Mouse (Mus musculus): ENCODE data around the gene Deup1. TPM values are rescaled to one million over a fixed set of nuclear protein-coding genes. Genes with fewer than 3 reads are reported as not detected.

The Deup1 gene
- not detected for total RNA-seq (2018; cell fraction: chromatin; rRNA removed)
- not detected for total RNA-seq (2018; cell fraction: cytosol; rRNA removed)
- total RNA-seq (2018; cell fraction: nucleus; rRNA removed): not detected
- polyA plus RNA-seq (2018): not detected in 3 replicates

- Histone ChIP-seq H3K4me3 (ENCODE audit: inconsistent target) (no peak within 1 kb of the TSS), H3K27ac (no peak within 1 kb of the TSS), H3K79me2 (ENCODE audit: inconsistent target) (no peaks in the 10 kb centered on the region), H3K36me3 (ENCODE audit: inconsistent target) (no peaks in the 10 kb centered on the region)
- WGBS (ENCODE audit: missing documents): 14% methylated on average over 28 of the region's 28 CpGs
Measured at GRCm38 (mm10) chr9:15627785-15628287, at the start of gene Deup1. Gene Deup1 (minus strand): TSS chr9:15627933.

DNA sequence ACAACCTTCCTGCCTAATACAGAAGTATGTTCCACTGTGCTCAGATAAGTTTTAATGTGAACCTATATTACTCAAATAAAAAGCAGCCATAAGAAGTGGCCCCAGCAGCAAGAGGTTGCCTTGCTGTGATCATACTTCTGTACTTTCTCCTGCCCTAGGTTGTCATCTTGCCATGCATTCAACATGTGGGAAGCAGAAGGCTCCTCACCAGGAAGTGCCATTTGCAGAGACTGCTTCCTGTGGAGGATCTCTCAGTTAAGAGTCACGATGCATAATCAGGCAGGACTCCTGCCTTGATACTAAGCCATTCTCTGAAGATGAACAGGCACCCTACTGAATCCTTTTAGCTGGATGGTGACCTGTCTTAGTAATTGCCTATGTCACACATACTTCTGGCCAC, 44.5 kb upstream of the Deup1 start:
- WGBS (ENCODE audit: missing documents): 0% methylated on average over 1 of the region's 1 CpGs
- Histone ChIP-seq H3K4me3 (ENCODE audit: inconsistent target) (no peak overlapping the region), H3K79me2 (ENCODE audit: inconsistent target) (no peaks in the 10 kb centered on the region), H3K27ac (no peak overlapping the region), H3K36me3 (ENCODE audit: inconsistent target) (no peaks in the 10 kb centered on the region)

DNA sequence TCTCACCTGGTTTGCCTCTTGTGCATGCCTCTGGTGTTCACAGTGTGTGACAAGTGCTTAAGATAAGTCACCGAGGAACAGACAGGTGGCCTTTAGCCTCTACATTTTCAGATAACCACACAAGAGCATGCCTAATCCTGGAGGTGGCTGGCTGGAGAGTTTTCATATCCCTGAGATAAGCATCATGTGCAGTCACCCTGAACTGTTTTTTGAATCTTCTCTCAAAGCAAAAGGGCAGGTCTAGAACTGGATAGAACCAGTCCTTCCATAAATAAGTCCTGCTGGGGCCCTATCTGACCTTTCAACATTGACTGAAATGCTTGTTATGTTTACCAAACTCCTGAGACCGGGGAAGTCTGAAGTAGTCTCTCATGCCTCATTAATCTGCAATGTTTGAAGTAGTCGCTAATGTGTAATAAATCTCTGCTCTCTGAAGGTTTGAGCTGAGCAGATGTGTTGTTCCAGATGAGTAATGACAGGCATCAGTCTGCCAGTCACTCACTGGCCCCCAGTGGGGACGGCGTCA, 42.3 kb upstream of the Deup1 start:
- no peaks in the 10 kb centered on the region for H3K79me2 ChIP-seq (ENCODE audit: inconsistent target)
- WGBS (ENCODE audit: missing documents): 82% methylated on average over 5 of the region's 5 CpGs
- no peak overlapping the region for H3K4me3 ChIP-seq (ENCODE audit: inconsistent target)
- H3K27ac ChIP-seq: no peak overlapping the region
- H3K36me3 ChIP-seq (ENCODE audit: inconsistent target): no peaks in the 10 kb centered on the region

DNA sequence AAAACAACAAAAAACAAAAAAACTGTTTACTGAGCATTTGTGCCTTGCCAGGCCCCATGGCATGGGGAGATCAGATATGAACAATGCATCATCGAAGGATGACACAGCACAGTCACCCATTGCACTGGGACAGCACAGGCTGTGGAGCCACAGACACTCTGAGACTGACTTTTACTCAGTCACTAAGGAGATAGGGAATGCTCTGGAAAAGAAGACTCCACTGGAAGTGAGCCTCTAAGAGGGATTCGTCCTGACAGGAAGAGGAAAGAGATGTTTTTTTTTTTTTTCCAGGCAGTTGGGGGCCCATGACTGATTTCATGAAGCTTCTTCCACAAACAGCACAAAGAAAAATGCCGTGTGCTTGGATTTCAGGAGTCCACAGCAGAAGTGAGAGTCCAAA, 41.7 kb upstream of the Deup1 start:
- Histone ChIP-seq H3K4me3 (ENCODE audit: inconsistent target) (no peak overlapping the region), H3K36me3 (ENCODE audit: inconsistent target) (no peaks in the 10 kb centered on the region), H3K27ac (no peak overlapping the region), H3K79me2 (ENCODE audit: inconsistent target) (no peaks in the 10 kb centered on the region)
- WGBS (ENCODE audit: missing documents): 58% methylated on average over 3 of the region's 3 CpGs

DNA sequence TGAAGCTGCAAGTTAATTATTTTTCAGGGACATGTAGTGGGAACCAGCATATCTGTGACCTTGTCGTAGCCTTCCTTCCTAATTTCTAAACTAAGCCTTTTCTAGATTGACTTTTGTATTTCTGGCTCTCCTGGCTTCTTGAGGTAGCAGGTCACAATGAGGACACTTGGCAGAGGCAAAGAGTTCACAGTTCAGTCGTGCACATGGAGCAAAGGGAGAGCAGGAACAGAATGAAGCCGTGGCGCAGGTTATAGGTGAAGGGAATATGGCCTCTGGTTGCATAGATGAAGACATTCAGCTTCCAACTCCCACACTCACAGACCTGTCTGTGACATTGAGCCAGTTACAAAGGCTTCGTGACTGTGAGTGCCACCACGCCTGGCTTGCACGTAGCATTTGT, 36.9 kb upstream of the Deup1 start:
- Histone ChIP-seq H3K27ac (no peak overlapping the region), H3K79me2 (ENCODE audit: inconsistent target) (no peaks in the 10 kb centered on the region), H3K36me3 (ENCODE audit: inconsistent target) (no peaks in the 10 kb centered on the region), H3K4me3 (ENCODE audit: inconsistent target) (no peak overlapping the region)
- 81% methylated on average over 7 of the region's 7 CpGs for WGBS (ENCODE audit: missing documents)

DNA sequence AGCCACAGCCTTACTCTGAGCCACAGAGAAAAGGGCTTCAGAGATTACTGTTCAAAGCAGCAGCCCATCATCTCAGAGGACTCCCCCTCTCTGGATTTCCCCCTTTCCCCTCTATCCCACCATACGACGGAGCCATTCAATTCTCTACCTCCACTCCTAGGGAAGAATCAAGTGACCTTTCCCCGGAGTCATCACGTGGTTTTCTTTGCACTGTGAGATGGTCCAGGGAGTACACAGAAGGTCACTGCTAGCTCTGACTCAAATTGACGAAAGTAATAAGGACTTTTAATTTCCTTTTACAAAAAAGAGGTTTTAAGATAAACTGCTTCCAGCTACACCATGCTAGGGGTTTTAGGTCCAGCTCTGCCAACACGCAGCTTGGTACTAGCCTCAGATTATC, 31.3 kb upstream of the Deup1 start:
- Histone ChIP-seq H3K79me2 (ENCODE audit: inconsistent target) (no peaks in the 10 kb centered on the region), H3K27ac (no peak overlapping the region), H3K36me3 (ENCODE audit: inconsistent target) (no peaks in the 10 kb centered on the region), H3K4me3 (ENCODE audit: inconsistent target) (no peak overlapping the region)
- 73% methylated on average over 6 of the region's 6 CpGs for WGBS (ENCODE audit: missing documents)

GRCm38 (mm10) chr9:15658236-15658785, 30.6 kb upstream of the Deup1 start:
- Histone ChIP-seq H3K36me3 (ENCODE audit: inconsistent target) (no peaks in the 10 kb centered on the region), H3K79me2 (ENCODE audit: inconsistent target) (no peaks in the 10 kb centered on the region), H3K4me3 (ENCODE audit: inconsistent target) (no peak overlapping the region), H3K27ac (no peak overlapping the region)
- 70% methylated on average over 6 of the region's 6 CpGs for WGBS (ENCODE audit: missing documents)

- Histone ChIP-seq H3K36me3 (ENCODE audit: inconsistent target) (no peaks in the 10 kb centered on the region), H3K27ac (no peak overlapping the region), H3K4me3 (ENCODE audit: inconsistent target) (no peak overlapping the region), H3K79me2 (ENCODE audit: inconsistent target) (no peaks in the 10 kb centered on the region)
Measured at GRCm38 (mm10) chr9:15653036-15653435, 25.3 kb upstream of the Deup1 start.

GRCm38 (mm10) chr9:15649977-15650376, 22.2 kb upstream of the Deup1 start:
- Histone ChIP-seq H3K27ac (no peak overlapping the region), H3K36me3 (ENCODE audit: inconsistent target) (no peaks in the 10 kb centered on the region), H3K79me2 (ENCODE audit: inconsistent target) (no peaks in the 10 kb centered on the region), H3K4me3 (ENCODE audit: inconsistent target) (no peak overlapping the region)
- WGBS (ENCODE audit: missing documents): 84% methylated on average over 2 of the region's 2 CpGs

- 14% methylated on average over 5 of the region's 5 CpGs for WGBS (ENCODE audit: missing documents)
- Histone ChIP-seq H3K36me3 (ENCODE audit: inconsistent target) (no peaks in the 10 kb centered on the region), H3K79me2 (ENCODE audit: inconsistent target) (no peaks in the 10 kb centered on the region), H3K27ac (no peak overlapping the region), H3K4me3 (ENCODE audit: inconsistent target) (no peak overlapping the region)
Measured at GRCm38 (mm10) chr9:15627384-15627783, 349 bp downstream of the Deup1 start.

- Histone ChIP-seq H3K79me2 (ENCODE audit: inconsistent target) (no peaks in the 10 kb centered on the region), H3K4me3 (ENCODE audit: inconsistent target) (no peak overlapping the region), H3K27ac (no peak overlapping the region), H3K36me3 (ENCODE audit: inconsistent target) (no peaks in the 10 kb centered on the region)
- 80% methylated on average over 3 of the region's 3 CpGs for WGBS (ENCODE audit: missing documents)
Measured at GRCm38 (mm10) chr9:15624739-15625138, 3.0 kb downstream of the Deup1 start.

GRCm38 (mm10) chr9:15619767-15620166, 8.0 kb downstream of the Deup1 start:
- Histone ChIP-seq H3K36me3 (ENCODE audit: inconsistent target) (no peaks in the 10 kb centered on the region), H3K4me3 (ENCODE audit: inconsistent target) (no peak overlapping the region), H3K27ac (no peak overlapping the region), H3K79me2 (ENCODE audit: inconsistent target) (no peaks in the 10 kb centered on the region)
- 67% methylated on average over 1 of the region's 1 CpGs for WGBS (ENCODE audit: missing documents)

DNA sequence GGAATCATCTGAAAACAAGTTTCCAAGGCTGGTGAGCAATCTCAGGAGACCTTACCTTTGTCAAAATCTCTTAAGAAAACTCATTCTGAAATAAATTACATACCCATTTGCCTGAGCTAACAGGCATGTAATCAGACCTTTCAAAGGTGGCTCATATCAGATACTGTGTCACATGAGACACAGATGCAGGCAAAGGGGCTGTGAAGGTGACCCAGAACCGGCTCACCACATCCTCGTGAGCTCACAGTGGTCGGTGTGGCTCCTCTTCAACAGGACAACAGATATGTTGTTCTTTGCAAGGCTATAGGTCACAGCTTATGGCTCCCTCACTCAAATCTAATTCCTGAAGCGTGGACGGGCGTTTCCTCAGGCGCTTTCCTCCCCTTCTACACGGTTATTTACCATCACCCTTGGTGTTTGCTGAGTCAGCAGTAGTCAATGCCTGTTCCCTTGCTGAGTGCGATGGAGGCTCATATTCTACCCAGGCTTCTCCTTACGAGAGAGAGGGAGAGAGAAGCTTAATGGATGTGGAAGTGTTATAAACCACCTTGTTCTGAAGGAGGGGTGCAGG, 8.6 kb downstream of the Deup1 start:
- no peaks in the 10 kb centered on the region for H3K79me2 ChIP-seq (ENCODE audit: inconsistent target)
- no peak overlapping the region for H3K4me3 ChIP-seq (ENCODE audit: inconsistent target)
- 78% methylated on average over 10 of the region's 10 CpGs for WGBS (ENCODE audit: missing documents)
- no peaks in the 10 kb centered on the region for H3K36me3 ChIP-seq (ENCODE audit: inconsistent target)
- no peak overlapping the region for H3K27ac ChIP-seq

DNA sequence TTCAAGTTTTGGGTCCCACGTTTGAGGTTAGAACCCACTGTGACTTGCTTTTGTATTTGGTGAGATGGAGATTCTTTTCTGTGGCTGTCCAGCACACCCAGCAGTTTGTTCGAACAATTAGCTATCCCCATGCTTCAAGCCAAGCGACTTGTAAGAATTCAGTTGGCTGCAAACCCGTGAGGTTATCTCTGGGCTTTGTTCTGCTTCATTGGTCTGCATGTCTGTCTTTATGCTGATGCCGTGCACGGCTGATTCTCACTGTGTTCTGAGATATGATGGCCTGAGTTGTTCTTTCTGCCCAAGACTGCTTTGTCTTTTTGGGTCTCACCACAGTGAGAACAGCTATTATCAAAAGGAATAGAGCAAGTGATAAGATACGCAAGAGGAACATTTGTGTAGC, 10.7 kb downstream of the Deup1 start:
- Histone ChIP-seq H3K4me3 (ENCODE audit: inconsistent target) (no peak overlapping the region), H3K27ac (no peak overlapping the region), H3K79me2 (ENCODE audit: inconsistent target) (no peaks in the 10 kb centered on the region), H3K36me3 (ENCODE audit: inconsistent target) (no peaks in the 10 kb centered on the region)
- 90% methylated on average over 7 of the region's 7 CpGs for WGBS (ENCODE audit: missing documents)

- Histone ChIP-seq H3K4me3 (ENCODE audit: inconsistent target) (no peak overlapping the region), H3K27ac (no peak overlapping the region), H3K79me2 (ENCODE audit: inconsistent target) (no peaks in the 10 kb centered on the region), H3K36me3 (ENCODE audit: inconsistent target) (no peaks in the 10 kb centered on the region)
- 88% methylated on average over 6 of the region's 6 CpGs for WGBS (ENCODE audit: missing documents)
Measured at GRCm38 (mm10) chr9:15616471-15616870, 11.3 kb downstream of the Deup1 start.
